Mouse (Mus musculus): ENCODE measurements around the gene Mcemp1. TPM values are rescaled to one million over a fixed set of nuclear protein-coding genes. Genes with fewer than 3 reads are reported as not detected.
A peak's percentile ranks its signal among the peaks of the same experiment; 100 is the strongest.

The Mcemp1 gene
- polyA plus RNA-seq, 1 experiment from 2014 or later: 0.09 TPM

DNA sequence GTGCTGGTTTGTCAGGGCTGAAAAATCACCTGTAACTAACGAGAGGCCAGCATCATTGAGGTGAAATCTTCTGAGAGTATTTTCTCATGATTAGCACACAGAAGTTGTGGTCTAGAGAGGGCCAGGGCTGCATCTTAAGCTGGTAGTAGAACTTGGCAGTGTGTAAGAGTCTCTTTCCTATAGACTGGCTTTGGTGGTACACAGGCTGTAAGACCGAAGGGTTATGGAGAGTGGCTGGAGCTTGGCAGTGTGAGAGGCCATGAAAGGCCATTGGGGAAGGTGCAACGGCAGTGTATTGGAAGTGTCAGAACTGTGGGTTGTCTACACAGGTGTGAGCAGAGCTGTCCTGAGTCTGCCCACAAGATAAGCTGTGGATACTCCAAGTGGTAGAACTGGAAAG is 44.8 kb downstream of the Mcemp1 start:
- no peaks in the 10 kb centered on the region for H3K27me3 ChIP-seq (ENCODE audit: poor library complexity, severe bottlenecking)
- H3K4me1 ChIP-seq: no peaks in the 10 kb centered on the region
- H3K9me3 ChIP-seq: 0 out of 2 replicates have a peak, but pooled peaks cover 5% of the 10 kb centered on the region
- no peak overlapping the region for H3K4me3 ChIP-seq
- no peak overlapping the region for H3K27ac ChIP-seq
- no peak for DNase-seq (ENCODE audit: extremely low spot score, low spot score)
- WGBS: 87% methylated on average over 3 of the region's 3 CpGs
- H3K36me3 ChIP-seq (replicated peaks): no peaks in the 10 kb centered on the region

GRCm38 (mm10) chr8:3711646-3712045 is 46.1 kb downstream of the Mcemp1 start:
- Histone ChIP-seq H3K27me3 (ENCODE audit: poor library complexity, severe bottlenecking) (no peaks in the 10 kb centered on the region), H3K9me3 (0 out of 2 replicates have a peak, but pooled peaks cover 5% of the 10 kb centered on the region), H3K36me3 (replicated peaks) (no peaks in the 10 kb centered on the region), H3K27ac (no peak overlapping the region), H3K4me3 (no peak overlapping the region), H3K4me1 (no peaks in the 10 kb centered on the region)
- DNase-seq (ENCODE audit: extremely low spot score, low spot score): no peak
- WGBS: 67% methylated on average over 2 of the region's 2 CpGs

GRCm38 (mm10) chr8:3717321-3717954 is 51.9 kb downstream of the Mcemp1 start:
- no peaks in the 10 kb centered on the region for H3K36me3 ChIP-seq (replicated peaks)
- no peak overlapping the region for H3K27ac ChIP-seq
- no peaks in the 10 kb centered on the region for H3K27me3 ChIP-seq (ENCODE audit: poor library complexity, severe bottlenecking)
- 0 out of 2 replicates have a peak, but pooled peaks cover 3% of the 10 kb centered on the region for H3K4me1 ChIP-seq
- no peak for DNase-seq (ENCODE audit: extremely low spot score, low spot score)
- H3K4me3 ChIP-seq: no peak overlapping the region
- WGBS: 86% methylated on average over 12 of the region's 12 CpGs
- 0 out of 2 replicates have a peak, but pooled peaks cover 3% of the 10 kb centered on the region for H3K9me3 ChIP-seq

- DNase-seq (ENCODE audit: extremely low spot score, low spot score): peak; percentile 65
- no peak overlapping the region for H3K27ac ChIP-seq
- H3K9me3 ChIP-seq: 0 out of 2 replicates have a peak, but pooled peaks cover 3% of the 10 kb centered on the region
- 17% methylated on average over 14 of the region's 14 CpGs for WGBS
- 0 out of 2 replicates have a peak, but pooled peaks cover 3% of the 10 kb centered on the region for H3K4me1 ChIP-seq
- no peaks in the 10 kb centered on the region for H3K36me3 ChIP-seq (replicated peaks)
- H3K4me3 ChIP-seq: no peak overlapping the region
- no peaks in the 10 kb centered on the region for H3K27me3 ChIP-seq (ENCODE audit: poor library complexity, severe bottlenecking)
These were observed 53.0 kb downstream of the Mcemp1 start for GRCm38 (mm10) chr8:3718559-3718958.

Other genes with a start within 250 kb of the Mcemp1 start
- 4.5 and 5.8 TPM in 2 replicates for gene Pex11g, start 198.1 kb upstream of the Mcemp1 start, polyA plus RNA-seq (2016; fragmentation: Nextera tagmentation; extraction: Ambion mirVana)
- gene Tex45, start 194.9 kb upstream of the Mcemp1 start, polyA plus RNA-seq (2016; fragmentation: Nextera tagmentation; extraction: Ambion mirVana): not detected in 2 replicates
- gene Zfp358, start 172.6 kb upstream of the Mcemp1 start, polyA plus RNA-seq (2016; fragmentation: Nextera tagmentation; extraction: Ambion mirVana): 61.6 and 64.8 TPM in 2 replicates
- gene Mcoln1, start 165.3 kb upstream of the Mcemp1 start, polyA plus RNA-seq (2016; fragmentation: Nextera tagmentation; extraction: Ambion mirVana): 56.9 and 59.3 TPM in 2 replicates
- 21.2 and 22.1 TPM in 2 replicates for gene Pnpla6, start 150.4 kb upstream of the Mcemp1 start, polyA plus RNA-seq (2016; fragmentation: Nextera tagmentation; extraction: Ambion mirVana)
- 8.4 and 13.1 TPM in 2 replicates for gene C330021F23Rik, start 97.8 kb upstream of the Mcemp1 start, polyA plus RNA-seq (2016; fragmentation: Nextera tagmentation; extraction: Ambion mirVana)
- gene Camsap3, start 78.5 kb upstream of the Mcemp1 start, polyA plus RNA-seq (2016; fragmentation: Nextera tagmentation; extraction: Ambion mirVana): 11.6 and 12.7 TPM in 2 replicates
- gene Xab2, start 44.4 kb upstream of the Mcemp1 start, polyA plus RNA-seq (2016; fragmentation: Nextera tagmentation; extraction: Ambion mirVana): 76.9 and 79.5 TPM in 2 replicates
- 83.0 and 92.6 TPM in 2 replicates for gene Pet100, start 44.2 kb upstream of the Mcemp1 start, polyA plus RNA-seq (2016; fragmentation: Nextera tagmentation; extraction: Ambion mirVana)
- 0.32 and 0.85 TPM in 2 replicates for gene Pcp2, start 40.2 kb upstream of the Mcemp1 start, polyA plus RNA-seq (2016; fragmentation: Nextera tagmentation; extraction: Ambion mirVana)
- 35.8 and 38.1 TPM in 2 replicates for gene Stxbp2, start 34.8 kb upstream of the Mcemp1 start, polyA plus RNA-seq (2016; fragmentation: Nextera tagmentation; extraction: Ambion mirVana)
- 0.30 and 0.31 TPM in 2 replicates for gene Retn, start 10.0 kb upstream of the Mcemp1 start, polyA plus RNA-seq (2016; fragmentation: Nextera tagmentation; extraction: Ambion mirVana)
- gene Fcor, start 6.6 kb downstream of the Mcemp1 start, polyA plus RNA-seq (2016; fragmentation: Nextera tagmentation; extraction: Ambion mirVana): 11.2 and 12.1 TPM in 2 replicates
- 43.3 and 47.5 TPM in 2 replicates for gene Trappc5, start 10.5 kb downstream of the Mcemp1 start, polyA plus RNA-seq (2016; fragmentation: Nextera tagmentation; extraction: Ambion mirVana)
- gene Fcer2a, start 28.4 kb downstream of the Mcemp1 start, polyA plus RNA-seq (2016; fragmentation: Nextera tagmentation; extraction: Ambion mirVana): 0.22 and 0.38 TPM in 2 replicates
- not detected in 2 replicates for gene Clec4g, start 54.9 kb downstream of the Mcemp1 start, polyA plus RNA-seq (2016; fragmentation: Nextera tagmentation; extraction: Ambion mirVana)
- not detected in 2 replicates for gene Cd209a, start 83.2 kb downstream of the Mcemp1 start, polyA plus RNA-seq (2016; fragmentation: Nextera tagmentation; extraction: Ambion mirVana)
- gene Cd209e, start 188.6 kb downstream of the Mcemp1 start, polyA plus RNA-seq (2016; fragmentation: Nextera tagmentation; extraction: Ambion mirVana): not detected in 2 replicates
- gene Cd209d, start 212.8 kb downstream of the Mcemp1 start, polyA plus RNA-seq (2016; fragmentation: Nextera tagmentation; extraction: Ambion mirVana): not detected in 2 replicates

Data from forebrain, embryonic 10.5 days (tissue).